Mouse (Mus musculus) frontal cortex, postnatal 36 days (tissue): ENCODE data around the gene Nr5a2.

Experiments used
- DNase-seq, 2 experiments: peaks; one replicate each; pipeline ENCODE4 v3.0.0; 2022; ENCODE audit warnings: low spot score in 2 of 2

The Nr5a2 gene

GRCm38 (mm10) chr1:136960428-136961012 is at the start of gene Nr5a2:
Gene Nr5a2, minus strand, starts transcription at chr1:136960448.
- DNase-seq = no peak

- no peak for DNase-seq
These were observed 48.5 kb upstream of the Nr5a2 start for GRCm38 (mm10) chr1:137008726-137009239.

- DNase-seq = no peak
These were observed 43.6 kb upstream of the Nr5a2 start for GRCm38 (mm10) chr1:137003816-137004215.

- DNase-seq = no peak
These were observed 42.9 kb upstream of the Nr5a2 start for GRCm38 (mm10) chr1:137003144-137003543.

- DNase-seq = no peak
These were observed 31.6 kb upstream of the Nr5a2 start for GRCm38 (mm10) chr1:136991762-136992352.

GRCm38 (mm10) chr1:136980253-136980893 is 20.1 kb upstream of the Nr5a2 start:
- DNase-seq = no peak

- DNase-seq = no peak
These were observed 17.6 kb upstream of the Nr5a2 start for GRCm38 (mm10) chr1:136977867-136978266.

- DNase-seq = no peak
These were observed 13.8 kb upstream of the Nr5a2 start for GRCm38 (mm10) chr1:136974040-136974439.

- DNase-seq = no peak
These were observed 12.8 kb upstream of the Nr5a2 start for GRCm38 (mm10) chr1:136973016-136973415.

- no peak for DNase-seq
These were observed 10.7 kb upstream of the Nr5a2 start for GRCm38 (mm10) chr1:136970995-136971394.

GRCm38 (mm10) chr1:136966728-136967386 is 6.6 kb upstream of the Nr5a2 start:
- DNase-seq = no peak

GRCm38 (mm10) chr1:136959491-136959890 is 757 bp downstream of the Nr5a2 start:
- DNase-seq = no peak

GRCm38 (mm10) chr1:136958666-136959065 is 1.6 kb downstream of the Nr5a2 start:
- no peak for DNase-seq

- no peak for DNase-seq
These were observed 2.1 kb downstream of the Nr5a2 start for GRCm38 (mm10) chr1:136958185-136958584.

- DNase-seq = no peak
These were observed 2.6 kb downstream of the Nr5a2 start for GRCm38 (mm10) chr1:136957696-136958095.

GRCm38 (mm10) chr1:136954108-136954494 is 6.1 kb downstream of the Nr5a2 start:
- no peak for DNase-seq

- DNase-seq = no peak
These were observed 6.7 kb downstream of the Nr5a2 start for GRCm38 (mm10) chr1:136953444-136954107.

GRCm38 (mm10) chr1:136952609-136953311 is 7.5 kb downstream of the Nr5a2 start:
- DNase-seq = no peak

GRCm38 (mm10) chr1:136951946-136952531 is 8.2 kb downstream of the Nr5a2 start:
- DNase-seq = no peak

- no peak for DNase-seq
These were observed 9.0 kb downstream of the Nr5a2 start for GRCm38 (mm10) chr1:136951155-136951650.

GRCm38 (mm10) chr1:136949323-136949741 is 10.9 kb downstream of the Nr5a2 start:
- DNase-seq = no peak
